Mouse (Mus musculus) urinary bladder, postnatal 10 days (tissue): ENCODE data around the gene Zfp729a.
"Not testable (repeated sequence)": the region's sequence is repeated elsewhere in the genome, so short reads cannot be mapped to it uniquely, and the experiment has no call there.

Experiments used
- DNase-seq: peaks from one replicate; pipeline ENCODE4 v3.0.0; 2022; ENCODE audit warnings: low spot score

Zfp729a gene

DNA sequence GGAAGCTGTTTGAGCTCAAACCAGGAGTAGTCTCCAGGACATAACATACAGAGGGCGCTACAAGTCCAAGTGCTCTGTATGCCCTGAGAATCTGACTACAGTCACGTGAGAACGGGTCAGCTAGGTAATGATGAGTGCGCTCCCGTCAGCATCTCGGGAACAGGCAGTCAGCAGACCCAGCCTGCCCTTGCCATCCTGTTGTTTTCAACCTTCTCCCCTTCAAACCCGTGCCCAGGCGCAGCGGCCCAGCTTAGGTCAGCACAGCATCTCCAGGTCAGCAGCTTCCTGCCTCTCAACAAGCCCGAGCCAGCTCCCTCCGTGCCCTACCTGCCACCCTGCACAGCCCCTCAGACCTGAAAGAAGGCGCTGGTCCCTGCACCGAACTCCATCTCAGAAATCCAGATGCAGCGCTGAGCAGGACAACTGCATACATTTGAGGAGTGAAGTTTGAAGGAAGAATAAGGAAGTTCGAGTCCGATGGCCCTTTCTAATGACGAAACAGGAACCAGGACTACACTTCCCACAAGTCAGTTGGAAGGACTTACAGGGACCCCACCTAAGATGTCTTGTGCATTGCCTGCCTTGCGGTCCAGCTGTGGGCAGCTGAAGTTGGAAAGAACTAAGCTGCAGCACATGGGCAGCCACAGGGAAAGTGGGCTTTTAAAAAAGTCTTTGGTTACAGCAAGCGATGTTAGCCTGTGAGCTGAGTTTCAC lies at the start of gene Zfp729a, which contains the start of gene Gm49345:
Zfp729a (minus strand) TSS at position 498 of the 714 bp plus-strand sequence.
Gm49345 (minus strand) TSS at position 476 of the 714 bp plus-strand sequence.
- DNase-seq, result peak; percentile 22

- no peak for DNase-seq
Measured at GRCm38 (mm10) chr13:67686971-67687370, 49.4 kb upstream of the Zfp729a start, which contains the start of gene Zfp738. TSS of gene Zfp738 (minus strand) at chr13:67687071.

GRCm38 (mm10) chr13:67683841-67684240 lies 46.2 kb upstream of the Zfp729a start:
- not testable (repeated sequence) for DNase-seq

DNA sequence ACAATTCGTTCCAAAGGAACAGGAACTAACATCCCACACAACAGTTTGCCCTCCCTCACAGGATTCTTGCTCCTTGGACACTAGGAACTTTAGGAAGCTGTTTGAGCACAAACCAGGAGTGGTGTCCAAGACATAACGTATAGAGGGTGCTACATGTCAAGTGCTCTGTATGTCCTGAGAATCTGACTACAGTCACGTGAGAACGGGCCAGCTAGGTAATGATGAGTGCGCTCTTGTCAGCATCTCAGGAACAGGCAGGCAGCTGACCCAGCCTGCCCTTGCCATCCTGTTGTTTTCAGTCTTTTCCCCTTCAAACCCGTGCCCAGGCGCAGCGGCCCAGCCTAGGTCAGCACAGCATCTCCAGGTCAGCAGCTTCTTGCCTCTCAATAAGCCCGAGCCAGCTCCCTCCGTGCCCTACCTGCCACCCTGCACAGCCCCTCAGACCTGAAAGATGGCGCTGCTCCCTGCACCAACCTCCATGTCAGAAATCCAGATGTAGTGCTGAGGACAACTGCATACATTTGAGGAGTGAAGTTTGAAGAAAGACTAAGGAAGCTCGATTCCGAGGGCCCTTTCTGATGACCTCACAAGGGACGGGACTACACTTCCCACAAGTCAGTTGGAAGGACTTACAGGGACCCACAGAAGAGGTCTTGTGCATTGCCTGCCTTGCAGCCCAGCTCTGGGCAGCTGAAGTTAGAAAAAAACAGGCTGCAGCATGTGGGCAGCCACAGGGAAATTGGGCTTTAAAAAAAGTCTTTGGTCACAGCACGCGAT lies 45.6 kb upstream of the Zfp729a start:
- peak; percentile 20 for DNase-seq

DNA sequence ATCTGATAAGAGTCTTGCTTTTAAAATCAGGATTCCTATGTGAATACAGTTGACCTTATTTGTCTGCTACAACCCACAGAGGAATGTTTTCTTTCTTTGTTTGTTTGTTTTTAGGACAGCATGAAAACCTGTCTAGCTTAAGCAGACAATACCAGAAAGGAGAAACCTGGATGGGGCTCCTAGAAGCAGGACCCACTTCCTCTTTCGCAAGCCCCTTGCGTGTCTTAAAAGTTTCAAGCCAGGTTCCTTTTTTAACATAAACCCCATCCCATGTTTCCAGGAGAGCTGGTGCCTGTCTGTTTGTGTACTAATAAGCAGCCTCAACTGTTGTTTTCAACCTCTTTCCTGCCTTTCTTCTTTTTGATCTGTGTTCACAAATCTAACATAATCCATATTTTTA lies 37.3 kb upstream of the Zfp729a start:
- DNase-seq, result no peak

DNA sequence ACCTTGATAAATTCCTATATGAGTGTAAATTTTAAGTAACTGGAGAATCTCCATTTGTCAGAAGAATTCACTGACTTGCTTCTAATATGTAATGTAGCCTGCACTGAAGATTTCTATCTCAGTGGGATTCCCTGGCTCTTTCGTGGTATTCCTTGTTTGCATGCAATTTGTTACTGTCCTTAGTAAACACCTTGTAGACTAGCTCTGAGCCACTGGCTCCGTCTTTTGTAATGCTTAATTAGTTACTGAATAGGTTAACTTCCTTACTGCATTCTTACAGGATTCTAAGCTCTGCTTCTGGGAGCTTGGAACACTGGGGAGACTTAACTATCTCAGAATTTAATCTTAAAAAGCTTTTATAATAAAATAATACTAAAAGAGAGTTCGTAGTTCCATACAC lies 14.9 kb upstream of the Zfp729a start:
- no peak for DNase-seq

- DNase-seq, result no peak
Measured at GRCm38 (mm10) chr13:67610108-67610507, 27.5 kb downstream of the Zfp729a start.

DNA sequence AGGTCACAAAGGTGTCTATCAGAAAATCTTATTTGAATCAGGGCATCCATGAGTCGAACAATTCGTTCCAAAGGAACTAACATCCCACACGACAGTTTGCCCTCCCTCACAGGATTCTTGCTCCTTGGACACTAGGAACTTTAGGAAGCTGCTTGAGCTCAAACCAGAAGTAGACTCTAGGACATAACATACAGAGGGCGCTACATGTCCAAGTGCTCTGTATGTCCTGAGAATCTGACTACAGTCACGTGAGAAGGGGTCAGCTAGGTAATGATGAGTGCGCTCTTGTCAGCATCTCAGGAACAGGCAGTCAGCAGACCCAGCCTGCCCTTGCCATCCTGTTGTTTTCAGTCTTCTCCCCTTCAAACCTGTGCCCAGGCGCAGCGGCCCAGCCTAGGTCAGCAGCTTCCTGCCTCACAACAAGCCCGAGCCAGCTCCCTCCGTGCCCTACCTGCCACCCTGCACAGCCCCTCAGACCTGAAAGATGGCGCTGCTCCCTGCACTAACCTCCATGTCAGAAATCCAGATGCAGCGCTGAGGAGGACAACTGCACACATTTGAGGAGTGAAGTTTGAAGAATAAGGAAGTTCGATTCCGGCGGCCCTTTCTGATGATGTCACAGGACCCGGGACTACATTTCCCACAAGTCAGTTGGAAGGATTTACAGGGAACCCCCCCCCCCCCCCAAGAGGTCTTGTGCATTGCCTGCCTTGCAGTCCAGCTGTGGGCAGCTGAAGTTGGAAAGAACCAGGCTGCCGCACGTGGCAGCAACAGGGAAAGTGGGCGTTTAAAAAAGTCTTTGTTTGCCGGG lies 28.3 kb downstream of the Zfp729a start, which contains the start of gene Zfp729b:
Zfp729b (minus strand) TSS at position 642 of the 811 bp plus-strand sequence.
- DNase-seq, result peak; percentile 71

- DNase-seq, result no peak
Measured at GRCm38 (mm10) chr13:67572591-67573189, 64.9 kb downstream of the Zfp729a start.
